Mouse (Mus musculus) midbrain, postnatal 0 days (tissue): ENCODE results near the gene Tigit. TPM values are rescaled to one million over a fixed set of nuclear protein-coding genes. Genes with fewer than 3 reads are reported as not detected.

Source experiments
- ATAC-seq: fragments of 200-750 bp; cut with Nextera tagmentation; 2 replicates; pipeline ENCODE4 v1.8.0; 2017; ENCODE audit warnings: moderate number of reproducible peaks, mild to moderate bottlenecking, moderate TSS enrichment, moderate library complexity; ENCODE audit not compliant: low FRiP score
- DNase-seq: peaks from one replicate; pipeline ENCODE4 v3.0.0-alpha.2; 2015; ENCODE audit warnings: low spot score
- H3K27ac ChIP-seq: fragments of 300-500 bp; sonication (generic); 2 replicates; pipeline ENCODE4 v1.5.1; 2014; ENCODE audit warnings: low read depth, mild to moderate bottlenecking, low read length, mixed read lengths
- H3K27me3 ChIP-seq: fragments of 300-500 bp; sonication (generic); 2 replicates; pipeline ENCODE4 v1.6.1; 2014; ENCODE audit warnings: low read length, control low read depth, mixed read lengths; ENCODE audit not compliant: insufficient read depth
- H3K36me3 ChIP-seq: fragments of 300-500 bp; sonication (generic); 2 replicates; pipeline ENCODE4 v1.6.1; 2014; ENCODE audit warnings: low read length, control low read depth, mixed read lengths; ENCODE audit not compliant: insufficient read depth
- H3K4me1 ChIP-seq: fragments of 300-500 bp; sonication (generic); 2 replicates; pipeline ENCODE4 v1.6.1; 2014; ENCODE audit warnings: mild to moderate bottlenecking, control low read depth, antibody characterized with exemption, low read length, mixed read lengths; ENCODE audit not compliant: insufficient read depth
- H3K4me2 ChIP-seq: fragments of 300-500 bp; sonication (generic); 2 replicates; pipeline ENCODE4 v1.6.1; 2014; ENCODE audit warnings: low read depth, mild to moderate bottlenecking, low read length, mixed read lengths; ENCODE audit not compliant: poor library complexity, severe bottlenecking
- H3K4me3 ChIP-seq: fragments of 300-500 bp; sonication (generic); 2 replicates; pipeline ENCODE4 v1.5.1; 2014; ENCODE audit warnings: low read depth, mild to moderate bottlenecking, low read length, moderate library complexity
- H3K9ac ChIP-seq: fragments of 300-500 bp; sonication (generic); replicated peaks from 2 replicates; pipeline ENCODE4 v1.6.1; 2014; ENCODE audit warnings: mild to moderate bottlenecking, low read length, moderate library complexity, mixed read lengths; ENCODE audit not compliant: poor library complexity, severe bottlenecking
- H3K9me3 ChIP-seq: fragments of 300-500 bp; sonication (generic); 2 replicates; pipeline ENCODE4 v1.6.1; 2016; ENCODE audit warnings: low read length, control low read depth
- CTCF ChIP-seq: IDR thresholded peaks from 2 replicates; pipeline ENCODE4 v1.5.1; 2016; ENCODE audit warnings: antibody characterized with exemption, mild to moderate bottlenecking
- WGBS: fragments of 180-500 bp; shearing (Covaris S2); extraction: QIAGEN DNeasy Blood & Tissue Kit; methylation state at CpG from one replicate; pipeline ENCODE4 v1.1.7; 2014; 5-methylcytosine and 5-hydroxymethylcytosine counted together
- polyA plus RNA-seq: library from polyadenylated mRNA; unstranded; fragments of >200 nt; fragmentation: Nextera tagmentation; extraction: Ambion mirVana; gene quantifications from 2 replicates; pipeline ENCODE4 v1.2.1, GENCODE M21; 2015
- total RNA-seq: library from RNA; depleted of rRNA; stranded (reverse); fragments of >200 nt; gene quantifications from 2 replicates; pipeline ENCODE4 v1.2.3, GENCODE M21; 2014

Tigit gene
- total and polyA plus RNA-seq, 2 experiments from 2014 or later: 0.17 TPM; not detected in 1

DNA sequence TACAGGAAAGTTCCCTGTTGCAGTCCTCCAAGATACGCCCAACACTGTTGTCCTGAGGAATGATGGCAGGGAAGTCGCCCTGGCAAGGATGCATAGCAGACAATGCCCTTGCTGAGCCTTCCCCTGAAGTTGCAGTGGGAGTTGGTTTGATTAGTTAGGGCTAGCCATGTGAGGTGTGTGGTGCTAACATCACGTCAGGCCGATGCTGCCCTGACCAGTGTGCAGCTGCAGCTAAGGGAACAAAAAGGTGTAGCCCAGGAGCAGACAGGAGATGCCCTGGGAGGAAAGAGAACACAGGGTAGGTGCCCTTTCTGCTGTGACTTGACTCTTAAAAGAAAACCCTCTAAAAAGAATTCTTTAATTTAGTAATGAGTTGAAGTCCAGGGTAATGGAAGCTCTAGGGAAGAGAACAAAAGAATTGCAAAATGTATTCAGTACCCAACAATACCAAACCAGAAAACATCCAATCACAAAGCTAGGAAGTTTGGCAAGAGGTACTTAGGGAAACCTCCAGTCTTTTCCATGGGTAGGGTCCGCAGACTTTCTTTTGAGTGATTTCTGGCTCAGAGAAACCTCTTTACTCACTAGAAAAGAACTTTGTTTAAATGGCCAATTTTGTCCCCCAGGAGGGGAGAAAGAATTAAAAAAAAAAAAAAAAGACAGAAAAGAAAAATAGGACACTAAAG is 40.5 kb downstream of the Tigit start:
- H3K4me3 ChIP-seq: no peak overlapping the region
- no peak overlapping the region for H3K4me2 ChIP-seq
- DNase-seq (peak; percentile 51), ATAC-seq (no peak)
- TF ChIP-seq CTCF: no peak
- H3K36me3 ChIP-seq: peaks cover 7% of the 10 kb centered on the region
- no peaks in the 10 kb centered on the region for H3K27me3 ChIP-seq
- no peaks in the 10 kb centered on the region for H3K9me3 ChIP-seq
- WGBS: 50% methylated on average over 5 of the region's 5 CpGs
- H3K27ac ChIP-seq: no peak overlapping the region
- H3K4me1 ChIP-seq: no peaks in the 10 kb centered on the region
- no peak overlapping the region for H3K9ac ChIP-seq

DNA sequence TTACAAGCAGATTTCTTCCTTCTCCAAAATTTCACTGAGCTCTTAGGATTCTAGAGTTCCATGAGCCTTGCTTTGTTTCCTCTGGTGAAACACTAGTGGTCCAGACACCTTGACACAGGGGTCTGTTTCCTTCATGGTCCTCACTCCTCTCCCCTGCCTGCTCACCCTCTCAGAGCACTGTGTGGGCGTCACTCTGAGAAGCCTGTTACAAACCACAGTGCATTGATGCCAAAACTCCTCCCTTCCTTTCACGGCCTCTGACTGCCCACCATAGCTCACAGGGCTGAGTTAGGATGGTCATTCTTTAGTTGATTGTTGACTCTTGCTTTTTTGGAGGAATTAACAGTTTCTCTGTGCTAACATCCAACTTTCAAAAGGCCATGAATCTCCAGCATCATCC is 43.6 kb downstream of the Tigit start:
- H3K9me3 ChIP-seq: no peaks in the 10 kb centered on the region
- H3K9ac ChIP-seq: no peak overlapping the region
- no peak for TF ChIP-seq CTCF
- no peak overlapping the region for H3K4me3 ChIP-seq
- DNase-seq (peak; percentile 24), ATAC-seq (no peak)
- H3K4me1 ChIP-seq: no peaks in the 10 kb centered on the region
- H3K4me2 ChIP-seq: no peak overlapping the region
- peak overlapping the region; percentile 19; the same call in 1 of the 2 replicates for H3K27ac ChIP-seq
- peaks cover 3% of the 10 kb centered on the region for H3K36me3 ChIP-seq
- H3K27me3 ChIP-seq: no peaks in the 10 kb centered on the region
- 28% methylated on average over 2 of the region's 2 CpGs for WGBS

DNA sequence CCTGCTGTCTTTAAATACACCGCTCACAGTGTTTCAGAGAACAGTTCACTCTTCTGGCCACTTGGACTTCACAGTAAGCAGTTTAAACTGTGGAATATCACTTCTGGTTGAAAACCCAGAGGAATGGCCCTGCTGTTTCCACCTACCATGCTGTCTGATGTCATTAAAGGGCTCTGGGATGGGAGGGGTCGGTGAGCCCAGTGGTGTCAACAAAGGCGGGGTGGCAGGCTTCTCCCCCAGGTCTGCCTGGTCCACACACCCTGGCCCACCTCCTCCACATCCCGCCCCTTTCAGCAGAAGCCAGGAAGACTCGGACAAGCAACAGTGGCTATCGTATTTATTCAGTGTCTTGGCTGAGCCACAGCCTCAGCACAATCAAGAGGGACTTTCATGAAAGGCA is 44.7 kb downstream of the Tigit start:
- 33% methylated on average over 6 of the region's 6 CpGs for WGBS
- no peak for DNase-seq
- H3K27ac ChIP-seq: no peak overlapping the region
- no peaks in the 10 kb centered on the region for H3K9me3 ChIP-seq
- no peak for ATAC-seq
- H3K4me3 ChIP-seq: no peak overlapping the region
- no peaks in the 10 kb centered on the region for H3K4me1 ChIP-seq
- no peak overlapping the region for H3K4me2 ChIP-seq
- H3K36me3 ChIP-seq: peaks cover 3% of the 10 kb centered on the region
- no peaks in the 10 kb centered on the region for H3K27me3 ChIP-seq
- H3K9ac ChIP-seq: no peak overlapping the region
- TF ChIP-seq CTCF: no peak

GRCm38 (mm10) chr16:43618286-43618685 is 45.7 kb downstream of the Tigit start:
- no peak overlapping the region for H3K4me3 ChIP-seq
- no peak overlapping the region for H3K27ac ChIP-seq
- H3K36me3 ChIP-seq: peaks cover 3% of the 10 kb centered on the region
- H3K9me3 ChIP-seq: no peaks in the 10 kb centered on the region
- TF ChIP-seq CTCF: no peak
- H3K27me3 ChIP-seq: no peaks in the 10 kb centered on the region
- DNase-seq (no peak), ATAC-seq (no peak)
- no peak overlapping the region for H3K9ac ChIP-seq
- no peaks in the 10 kb centered on the region for H3K4me1 ChIP-seq
- WGBS: 94% methylated on average over 23 of the region's 23 CpGs
- H3K4me2 ChIP-seq: no peak overlapping the region

DNA sequence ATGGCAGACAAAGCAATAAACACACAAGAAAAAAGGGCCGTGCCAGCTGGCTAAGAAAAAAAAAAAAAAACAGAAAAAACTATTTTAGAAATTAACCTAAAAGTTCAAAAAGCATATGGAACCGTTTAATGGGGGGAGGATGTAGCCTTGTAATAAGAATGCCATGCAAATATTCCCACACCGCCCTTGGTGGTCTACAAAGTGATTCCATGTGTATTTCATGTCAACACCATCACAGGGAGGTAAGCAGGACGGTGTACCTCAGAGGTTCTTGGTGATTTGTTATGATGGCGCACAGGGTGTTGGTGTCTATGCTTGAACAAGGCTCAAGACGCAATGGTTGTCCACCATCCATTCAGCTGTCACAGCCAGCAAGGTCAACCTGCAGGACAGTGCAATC is 46.6 kb downstream of the Tigit start:
- DNase-seq (no peak), ATAC-seq (no peak)
- TF ChIP-seq CTCF: no peak
- Histone ChIP-seq H3K27me3 (no peaks in the 10 kb centered on the region), H3K4me3 (no peak overlapping the region), H3K4me2 (no peak overlapping the region), H3K27ac (no peak overlapping the region), H3K9ac (no peak overlapping the region), H3K36me3 (peaks cover 3% of the 10 kb centered on the region), H3K4me1 (no peaks in the 10 kb centered on the region), H3K9me3 (no peaks in the 10 kb centered on the region)
- WGBS: 98% methylated on average over 6 of the region's 6 CpGs

DNA sequence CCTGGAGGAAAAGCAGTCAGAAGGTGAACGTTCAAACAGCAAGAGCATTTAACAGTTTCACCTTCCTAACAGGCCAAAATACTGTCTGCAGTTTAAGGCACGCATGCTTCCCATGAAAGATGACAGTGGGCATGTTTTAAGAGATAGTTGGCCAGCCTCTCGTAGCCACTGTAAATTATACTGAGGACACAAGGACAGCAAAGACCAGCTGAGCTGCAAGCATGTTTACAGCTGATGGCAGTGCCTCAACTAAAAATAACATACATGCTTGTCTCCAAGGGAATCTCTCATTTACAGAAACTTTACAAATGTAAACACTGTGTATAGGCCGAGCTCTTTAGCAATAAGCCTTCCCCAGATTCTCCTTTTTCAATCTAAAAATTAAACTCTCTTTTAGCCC is 47.6 kb downstream of the Tigit start:
- no peak for TF ChIP-seq CTCF

More for the DNA sequence above, 47.6 kb downstream of the Tigit start:
- no peak overlapping the region for H3K4me3 ChIP-seq
- H3K9me3 ChIP-seq: no peaks in the 10 kb centered on the region
- no peak overlapping the region for H3K27ac ChIP-seq
- H3K9ac ChIP-seq: no peak overlapping the region
- ATAC-seq (no peak), DNase-seq (no peak)
- no peaks in the 10 kb centered on the region for H3K4me1 ChIP-seq
- no peaks in the 10 kb centered on the region for H3K27me3 ChIP-seq
- no peak overlapping the region for H3K4me2 ChIP-seq
- WGBS: 60% methylated on average over 4 of the region's 4 CpGs
- peaks cover 3% of the 10 kb centered on the region for H3K36me3 ChIP-seq
